Mouse (Mus musculus) thymus, adult 18-20 months (tissue): Measurements from ENCODE around the gene Ass1.

Experiments
- DNase-seq, 2 experiments: peaks; one replicate each; pipeline ENCODE4 v3.0.0; 2022; ENCODE audit warnings: mixed read lengths in 2 of 2

Ass1 gene

GRCm38 (mm10) chr2:31490556-31490955, 20.5 kb downstream of the Ass1 start:
- DNase-seq = no peak

DNA sequence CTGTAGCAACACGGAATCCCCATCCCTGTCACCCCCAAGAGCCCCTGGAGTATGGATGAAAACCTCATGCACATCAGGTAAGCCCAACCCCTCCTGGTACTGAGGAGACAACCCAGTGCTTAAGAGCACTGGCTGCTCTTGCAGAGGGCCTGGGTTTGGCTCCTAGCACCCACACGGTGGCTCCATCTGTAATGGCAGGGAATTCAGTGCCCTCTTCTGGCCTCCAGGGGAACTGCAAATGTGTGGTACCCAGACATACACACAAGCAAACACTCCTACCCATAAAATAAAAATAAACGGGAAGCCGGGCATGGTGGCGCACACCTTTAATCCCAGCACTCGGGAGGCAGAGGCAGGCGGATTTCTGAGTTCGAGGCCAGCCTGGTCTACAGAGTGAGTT, 22.3 kb downstream of the Ass1 start:
- DNase-seq = no peak

- no peak for DNase-seq
Measured at GRCm38 (mm10) chr2:31493243-31493642, 23.2 kb downstream of the Ass1 start.

- no peak for DNase-seq
Measured at GRCm38 (mm10) chr2:31494315-31494714, 24.3 kb downstream of the Ass1 start.

- no peak for DNase-seq
Measured at GRCm38 (mm10) chr2:31495046-31495476, 25.1 kb downstream of the Ass1 start.

- DNase-seq = no peak
Measured at GRCm38 (mm10) chr2:31496141-31496540, 26.1 kb downstream of the Ass1 start.

- DNase-seq = no peak
Measured at GRCm38 (mm10) chr2:31497113-31497512, 27.1 kb downstream of the Ass1 start.

DNA sequence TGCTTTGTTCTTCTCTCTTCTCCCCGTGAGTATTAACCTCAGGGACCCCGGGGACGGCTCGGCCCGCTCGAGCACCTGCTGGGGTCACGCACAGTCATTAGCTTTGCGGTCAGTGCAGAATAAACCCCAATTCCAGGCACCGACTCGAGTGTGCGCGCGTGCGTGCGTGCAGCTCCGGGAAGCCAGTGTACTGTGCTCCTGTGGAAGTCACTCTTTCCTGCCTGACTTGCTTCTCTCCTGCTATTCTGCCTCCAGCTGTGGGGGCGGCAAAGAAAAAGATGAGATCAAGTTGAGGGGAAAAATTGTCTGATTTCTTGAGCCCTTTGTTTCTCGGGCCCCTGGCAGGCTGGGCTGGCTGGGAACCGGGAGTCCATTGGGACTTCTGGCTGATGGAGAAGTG, 27.6 kb downstream of the Ass1 start:
- DNase-seq = no peak

DNA sequence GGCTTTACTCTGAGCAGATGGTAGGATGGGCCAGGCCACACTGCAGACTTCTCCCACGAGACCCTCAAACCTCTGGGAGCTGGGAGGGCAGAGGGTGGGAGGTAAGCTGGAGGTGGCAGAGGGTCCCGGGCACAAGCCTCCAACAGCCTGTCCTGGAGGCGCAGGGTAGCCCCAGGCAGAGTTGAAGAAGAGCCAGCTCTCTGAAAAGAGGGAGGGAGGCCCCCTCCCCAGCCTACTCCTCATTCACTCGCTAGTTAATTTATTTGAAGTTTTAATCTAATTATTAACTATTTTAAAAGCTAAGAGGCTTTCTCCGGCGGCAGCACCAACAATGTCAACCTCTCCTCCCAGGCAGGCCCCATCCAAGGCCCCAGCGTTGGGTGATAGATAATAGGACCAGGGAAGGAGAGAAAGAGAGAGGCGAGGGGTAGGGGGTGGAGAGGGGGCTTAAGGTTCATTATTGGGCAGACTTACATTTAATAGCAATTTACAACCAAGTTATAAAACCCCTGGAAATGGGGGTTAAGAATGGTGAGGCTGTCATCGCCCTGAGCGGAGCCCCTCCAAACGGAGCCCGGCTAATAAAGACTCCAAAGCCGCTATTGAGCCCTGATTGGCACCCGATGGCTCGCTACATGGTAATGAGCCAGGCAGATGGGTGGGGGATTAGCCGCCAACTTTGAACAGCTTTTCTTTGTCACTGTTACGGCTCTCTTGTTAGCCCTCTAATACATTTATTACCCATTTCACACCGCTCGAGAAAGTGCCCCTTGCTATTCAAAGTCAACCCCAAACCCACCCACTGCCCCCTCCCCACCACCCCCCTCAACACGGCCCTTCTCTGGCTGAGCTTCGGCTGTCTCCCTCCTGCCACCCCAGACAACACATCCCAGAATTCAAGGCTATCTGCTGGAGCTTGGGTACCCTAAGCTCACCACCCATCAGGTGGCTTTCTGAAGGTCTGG, 29.6 kb downstream of the Ass1 start:
- DNase-seq = no peak

DNA sequence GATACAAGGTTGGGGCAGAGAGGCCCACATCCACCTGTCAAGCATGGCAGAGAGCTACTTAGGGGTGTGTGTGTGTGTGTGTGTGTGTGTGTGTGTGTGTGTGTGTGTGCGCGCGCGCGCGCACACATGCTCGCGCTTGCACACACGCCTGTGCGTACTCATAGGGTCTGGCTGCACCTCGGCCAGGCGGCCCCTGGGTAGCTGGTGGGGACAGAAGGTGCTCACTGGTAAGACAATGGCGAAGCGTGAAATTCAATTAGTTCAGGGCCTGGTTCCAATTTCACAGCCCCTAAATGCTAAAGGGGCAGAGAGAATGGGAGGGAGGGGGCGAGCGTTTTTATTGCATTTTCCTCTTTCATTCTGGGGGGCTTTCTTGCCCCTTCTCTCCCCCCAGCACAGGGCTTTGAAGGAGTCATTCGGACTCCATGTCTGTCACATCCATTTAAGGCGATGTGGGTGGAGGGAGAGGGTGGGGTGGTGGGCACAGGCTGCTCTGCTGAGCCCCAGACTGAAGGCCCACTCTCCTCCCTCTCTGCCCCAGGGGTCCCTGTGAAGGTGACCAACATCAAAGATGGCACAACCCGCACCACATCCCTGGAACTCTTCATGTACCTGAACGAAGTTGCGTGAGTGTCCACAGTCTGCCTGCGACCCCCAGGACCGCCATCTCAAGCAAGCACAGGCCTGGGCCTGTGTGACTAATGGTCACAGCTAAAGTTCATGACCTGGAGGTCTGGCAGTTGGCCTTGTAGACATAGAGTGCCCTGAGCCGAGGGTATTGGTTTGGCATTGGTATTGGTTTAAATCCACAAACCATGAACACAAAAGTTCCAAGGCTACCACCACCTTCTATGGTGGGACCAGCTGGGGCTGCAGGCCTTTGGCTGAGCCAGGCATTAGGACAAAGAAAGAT, 30.5 kb downstream of the Ass1 start:
- no peak for DNase-seq

DNA sequence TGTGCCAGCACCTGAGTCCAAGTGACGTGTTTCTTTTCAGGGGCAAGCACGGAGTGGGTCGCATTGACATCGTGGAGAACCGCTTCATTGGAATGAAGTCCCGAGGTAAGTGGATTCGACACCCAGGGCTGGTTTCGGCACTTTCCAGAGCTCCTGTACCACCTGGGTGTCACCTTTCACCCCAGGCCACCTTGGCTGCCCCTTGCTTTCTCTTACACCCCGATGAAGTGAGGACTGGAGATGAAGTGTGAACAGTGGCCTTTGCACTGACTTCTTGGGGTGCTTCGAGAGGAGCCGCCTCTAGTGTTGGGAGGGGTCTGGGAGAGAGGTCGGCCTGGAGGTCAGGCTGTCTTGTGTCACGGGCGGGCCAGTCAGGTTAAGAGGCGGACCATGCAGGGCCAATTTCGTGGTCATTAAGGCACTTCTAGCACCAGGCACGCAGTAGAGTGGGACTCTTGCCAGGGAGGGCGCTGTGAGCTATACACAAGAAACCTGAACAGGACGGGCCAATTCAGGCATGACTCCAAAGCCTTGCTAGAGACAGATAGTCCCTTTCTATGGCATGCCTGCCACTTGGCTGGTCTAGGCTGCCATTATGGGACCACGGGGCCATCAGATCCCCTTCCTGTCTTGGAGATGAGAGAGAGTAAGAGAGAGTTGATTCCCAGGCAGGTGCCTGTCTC, 31.6 kb downstream of the Ass1 start:
- no peak for DNase-seq

- no peak for DNase-seq
Measured at GRCm38 (mm10) chr2:31502616-31503522, 32.9 kb downstream of the Ass1 start.

GRCm38 (mm10) chr2:31505472-31505871, 35.5 kb downstream of the Ass1 start:
- no peak for DNase-seq

GRCm38 (mm10) chr2:31508851-31509250, 38.8 kb downstream of the Ass1 start:
- no peak for DNase-seq

- no peak for DNase-seq
Measured at GRCm38 (mm10) chr2:31511316-31511715, 41.3 kb downstream of the Ass1 start.

- no peak for DNase-seq
Measured at GRCm38 (mm10) chr2:31516557-31516956, 46.5 kb downstream of the Ass1 start.

DNA sequence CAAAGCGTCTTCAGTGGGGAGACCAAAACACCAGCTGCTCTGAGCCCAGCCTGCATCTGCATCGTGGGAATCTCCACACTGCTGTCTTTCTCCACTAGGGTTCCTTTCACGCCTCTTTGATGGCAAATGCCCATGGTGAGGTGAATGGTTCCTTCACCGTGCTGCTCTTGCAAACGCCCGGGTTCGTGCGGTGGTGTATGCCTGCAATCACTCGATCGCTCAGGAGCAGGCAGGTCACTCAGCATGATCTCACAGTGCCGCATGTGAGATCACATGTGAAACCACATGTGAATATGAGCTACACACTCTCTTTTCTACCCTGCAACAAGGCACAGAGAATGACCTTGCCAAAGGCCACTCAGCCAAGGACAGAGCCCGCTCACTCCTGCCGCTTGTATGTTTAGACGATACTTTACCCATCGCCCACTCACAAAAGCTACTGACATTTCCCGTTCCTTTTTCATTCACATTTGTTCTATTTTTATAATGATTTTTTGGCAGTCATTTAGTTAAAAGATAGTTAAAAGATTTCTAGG, 51.9 kb downstream of the Ass1 start:
- DNase-seq = no peak

DNA sequence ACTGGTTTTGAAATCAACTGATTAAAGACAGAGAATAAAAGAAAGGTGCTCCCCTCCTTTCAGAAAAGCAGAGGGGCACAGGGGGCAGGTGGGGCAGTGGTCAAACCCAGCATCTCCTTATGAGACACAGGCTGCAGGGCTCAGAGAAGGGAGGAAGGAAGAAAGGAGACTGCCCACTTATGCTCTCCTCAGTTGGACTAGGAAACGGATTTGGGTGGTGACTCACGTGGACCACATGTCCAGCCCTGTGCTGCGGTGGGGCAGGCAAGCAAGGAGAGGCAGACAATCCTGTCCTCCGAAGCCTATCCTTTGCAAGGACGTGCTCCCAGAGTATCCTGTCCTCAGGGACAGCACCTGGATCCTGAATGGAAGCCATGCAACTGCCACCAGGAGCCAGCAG, 54.6 kb downstream of the Ass1 start:
- no peak for DNase-seq

- no peak for DNase-seq
Measured at GRCm38 (mm10) chr2:31525778-31526177, 55.8 kb downstream of the Ass1 start.

DNA sequence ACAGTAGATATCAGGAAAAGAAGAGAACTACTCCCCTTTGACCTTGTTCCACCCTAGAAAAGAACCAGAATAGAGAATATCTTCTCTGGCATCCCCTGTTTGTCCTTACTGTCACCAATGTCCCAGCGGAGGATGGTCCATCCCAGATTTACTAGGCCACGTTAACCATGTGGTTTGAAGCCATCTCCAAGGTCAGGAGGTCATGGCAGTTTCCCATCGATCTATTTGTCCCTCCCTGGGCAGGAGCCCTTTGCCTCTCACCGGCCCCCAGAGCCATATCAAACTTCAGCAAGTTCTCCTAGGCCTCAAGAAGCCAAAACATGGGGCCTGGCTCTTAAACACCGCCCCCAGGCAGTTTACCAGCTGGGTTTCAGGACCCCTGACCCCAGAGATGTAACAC, 60.2 kb downstream of the Ass1 start:
- no peak for DNase-seq

- no peak for DNase-seq
Measured at GRCm38 (mm10) chr2:31537054-31537453, 67.0 kb downstream of the Ass1 start.

- DNase-seq = no peak
Measured at GRCm38 (mm10) chr2:31538745-31539144, 68.7 kb downstream of the Ass1 start.
